Mouse (Mus musculus): ENCODE results near the gene Syt9.

GRCm38 (mm10) chr7:107594857-107595402, 224.4 kb downstream of the Syt9 start, which contains the start of gene Ppfibp2:
- no peak for TF ChIP-seq CTCF (IDR thresholded peaks at IDR 0.05; ENCODE audit: extremely low read depth, insufficient read depth, insufficient read length, insufficient replicate concordance)
- TF ChIP-seq POLR2A (IDR thresholded peaks at IDR 0.05; ENCODE audit: low read depth, low read length): no peak

Measured in spleen, adult 2 months (tissue).